16 mouse cellular contexts compared by ENCODE assay signal in the genomic region with DNA sequence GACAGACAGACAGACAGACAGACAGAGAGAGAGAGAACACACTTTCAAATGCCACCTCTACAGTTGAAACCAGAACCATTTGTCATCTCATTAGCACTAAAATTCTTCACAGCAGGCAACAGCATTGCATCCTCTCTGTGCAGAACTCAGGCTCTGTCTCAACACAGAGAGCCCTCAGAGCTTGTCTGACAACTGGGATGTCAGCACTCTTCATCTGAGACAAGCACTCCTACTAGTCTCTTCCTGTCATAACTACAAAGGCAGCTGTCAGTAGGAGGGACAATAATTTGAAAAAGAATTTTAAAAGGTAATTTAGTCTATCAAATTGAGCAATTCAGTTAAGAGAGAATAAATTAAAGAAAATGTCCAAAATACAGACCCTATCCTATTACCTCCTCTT. TPM values are rescaled to one million over a fixed set of nuclear protein-coding genes. Genes with fewer than 3 reads are reported as not detected.
"Had no signal": no experiment of that assay in that cellular context is flagged by ENCODE, and none has a peak within 500 bp of the region (broad histone marks: within the 10 kb centered on the region; RNA-seq: fewer than 3 reads in every experiment).

No protein-coding gene starts in this region.

- H3K4me3 ChIP-seq: neural tube, embryonic 15.5 days; stomach, embryonic 15.5 days had no signal

- H3K4me2 ChIP-seq: neural tube, embryonic 15.5 days; stomach, embryonic 15.5 days had no signal

- H3K27me3 ChIP-seq: neural tube, embryonic 15.5 days; stomach, embryonic 15.5 days had no signal

- H3K9me3 ChIP-seq: neural tube, embryonic 15.5 days; stomach, embryonic 15.5 days had no signal

- DNase-seq: retina, postnatal 1 day; right cerebral cortex, adult 18-20 months; right cerebral cortex, postnatal 14 days; right cerebral cortex, postnatal 25 days; right cerebral cortex, postnatal 4 days; spleen, adult 18-20 months; thymus, adult 18-20 months; thymus, adult 2 months; thymus, postnatal 14 days; thymus, postnatal 25 days; thymus, postnatal 36 days; thymus, postnatal 4 days had no signal

- H3K9ac ChIP-seq: neural tube, embryonic 15.5 days; stomach, embryonic 15.5 days had no signal

- H3K27ac ChIP-seq: neural tube, embryonic 15.5 days; stomach, embryonic 15.5 days; stomach, postnatal 0 days had no signal

- H3K4me1 ChIP-seq: neural tube, embryonic 15.5 days; stomach, embryonic 15.5 days had no signal

RNA-seq across cellular contexts. Expression of a gene that starts 37.1 kb away (rescaled TPM):
- total RNA-seq: neutrophil, adult 5-6 weeks had no signal
